ENCODE assay signal across 19 mouse cellular contexts in genomic region chr3:52617413-52618149, GRCm38 (mm10).
DNase-seq lines count a peak whose midpoint lies in the region; ATAC-seq and TF ChIP-seq lines count a peak whose summit lies in the region.
"Had no signal": no experiment of that assay in that cellular context is flagged by ENCODE, and none has a peak within 500 bp of the region (broad histone marks: within the 10 kb centered on the region; RNA-seq: fewer than 3 reads in every experiment).

No protein-coding gene starts in this region.

- no peak overlapping the region for H3K4me2 ChIP-seq in liver, embryonic 12.5 days
- H3K4me2 ChIP-seq in liver, embryonic 15.5 days = no peak overlapping the region
- H3K4me2 ChIP-seq: hindbrain, embryonic 14.5 days; midbrain, embryonic 11.5 days; stomach, embryonic 15.5 days had no signal

- no peaks in the 10 kb centered on the region for H3K9me3 ChIP-seq in liver, embryonic 12.5 days (replicated peaks)
- no peaks in the 10 kb centered on the region for H3K9me3 ChIP-seq in liver, embryonic 15.5 days (replicated peaks)
- H3K9me3 ChIP-seq: limb, embryonic 10.5 days; stomach, embryonic 15.5 days had no signal

- no peak for ATAC-seq in liver, embryonic 12.5 days
- peak; percentile 65; the same call in 1 of the 2 replicates for ATAC-seq in liver, embryonic 15.5 days (ENCODE audit: insufficient read depth)
- ATAC-seq: forebrain, postnatal 0 days had no signal

- no peaks in the 10 kb centered on the region for H3K27me3 ChIP-seq in liver, adult 2 months (ENCODE audit: control insufficient read depth, insufficient read depth, low read length)
- no peaks in the 10 kb centered on the region for H3K27me3 ChIP-seq in liver, embryonic 12.5 days (replicated peaks)
- H3K27me3 ChIP-seq in liver, embryonic 15.5 days = no peaks in the 10 kb centered on the region
- H3K27me3 ChIP-seq: stomach, embryonic 15.5 days had no signal

- WGBS in liver, adult 2 months = 18% methylated on average over 8 of the region's 8 CpGs
- WGBS in liver, embryonic 12.5 days (ENCODE audit: insufficient replicate concordance) = 67% methylated on average over 8 of the region's 8 CpGs
- WGBS in liver, embryonic 15.5 days (ENCODE audit: insufficient replicate concordance) = 55% methylated on average over 8 of the region's 8 CpGs

- no peaks in the 10 kb centered on the region for H3K36me3 ChIP-seq in liver, adult 2 months (ENCODE audit: control insufficient read depth, insufficient read depth, low read length)
- H3K36me3 ChIP-seq in liver, embryonic 12.5 days = no peaks in the 10 kb centered on the region
- H3K36me3 ChIP-seq in liver, embryonic 15.5 days (replicated peaks) = no peaks in the 10 kb centered on the region
- H3K36me3 ChIP-seq: limb, embryonic 10.5 days; stomach, embryonic 15.5 days had no signal

- H3K9ac ChIP-seq in liver, adult 2 months (ENCODE audit: low read depth, low read length) = peak overlapping the region; percentile 31
- no peak overlapping the region for H3K9ac ChIP-seq in liver, embryonic 12.5 days
- no peak overlapping the region for H3K9ac ChIP-seq in liver, embryonic 15.5 days
- H3K9ac ChIP-seq: forebrain, postnatal 0 days; hindbrain, embryonic 14.5 days; stomach, embryonic 15.5 days had no signal

- DNase-seq in embryo, embryonic 10 days (ENCODE audit: low spot score) = peak; percentile 33
- DNase-seq in embryo, embryonic 11 days = no peak
- DNase-seq in liver, adult 2 months (ENCODE audit: extremely low read depth, low read depth, low spot score) = peak; percentile 97
- DNase-seq in adipocyte (ENCODE audit: low spot score) (peak; percentile 53), MN1 (ENCODE audit: low spot score) (no peak)
- no peak for DNase-seq in cerebellum, postnatal 14 days
- DNase-seq: cerebellum, adult 2 months; forebrain, postnatal 0 days; gastrocnemius, postnatal 14 days; heart, postnatal 10 days; spleen, adult 18-20 months; thymus, postnatal 14 days had no signal

- H3K79me2 ChIP-seq in liver, adult 2 months (ENCODE audit: control insufficient read depth, insufficient read depth, low read length) = no peaks in the 10 kb centered on the region

- TF ChIP-seq POLR2A in liver, adult 2 months (IDR thresholded peaks at IDR 0.05; ENCODE audit: extremely low read depth, insufficient read depth, low read length) = no peak

- no peak for TF ChIP-seq CTCF in liver, adult 2 months (IDR thresholded peaks at IDR 0.05; ENCODE audit: low read depth, low read length)

- peak overlapping the region; percentile 94 for H3K27ac ChIP-seq in liver, adult 2 months (replicated peaks; ENCODE audit: insufficient read depth, low read depth, low read length)
- H3K27ac ChIP-seq in liver, embryonic 12.5 days = no peak overlapping the region
- H3K27ac ChIP-seq in liver, embryonic 15.5 days (replicated peaks) = peak overlapping the region; percentile 68
- H3K27ac ChIP-seq: hindbrain, embryonic 14.5 days; limb, embryonic 10.5 days; stomach, embryonic 15.5 days had no signal

- H3K4me3 ChIP-seq in liver, adult 2 months (ENCODE audit: insufficient read depth, low read depth, low read length) = no peak overlapping the region
- no peak overlapping the region for H3K4me3 ChIP-seq in liver, embryonic 12.5 days
- no peak overlapping the region for H3K4me3 ChIP-seq in liver, embryonic 15.5 days (replicated peaks)
- H3K4me3 ChIP-seq: limb, embryonic 10.5 days; myocyte; stomach, embryonic 15.5 days had no signal

- peaks cover 21% of the 10 kb centered on the region for H3K4me1 ChIP-seq in liver, adult 2 months (ENCODE audit: control insufficient read depth, insufficient read depth, low read length)
- H3K4me1 ChIP-seq in liver, embryonic 12.5 days = peaks cover 11% of the 10 kb centered on the region; the same call in 1 of the 2 replicates
- H3K4me1 ChIP-seq in liver, embryonic 15.5 days (replicated peaks) = peaks cover 9% of the 10 kb centered on the region; the same call in 1 of the 2 replicates
- H3K4me1 ChIP-seq: stomach, embryonic 15.5 days had no signal

Comparison
In these comparisons a context has a peak if more than half of its experiments do, and no peak if none do; other contexts are left out.
1. DNase-seq: peak in embryo, embryonic 10 days (single experiment), liver, adult 2 months (single experiment) and adipocyte (single experiment); none in embryo, embryonic 11 days (single experiment), MN1 (single experiment) and cerebellum, postnatal 14 days (0 of 2).